Mouse (Mus musculus): ENCODE data around the gene Tm7sf2. TPM values are rescaled to one million over a fixed set of nuclear protein-coding genes. Genes with fewer than 3 reads are reported as not detected.

Tm7sf2 gene
- polyA plus RNA-seq (2015; fragmentation: Nextera tagmentation; extraction: Ambion mirVana), result 19.0 and 28.8 TPM in 2 replicates

DNA sequence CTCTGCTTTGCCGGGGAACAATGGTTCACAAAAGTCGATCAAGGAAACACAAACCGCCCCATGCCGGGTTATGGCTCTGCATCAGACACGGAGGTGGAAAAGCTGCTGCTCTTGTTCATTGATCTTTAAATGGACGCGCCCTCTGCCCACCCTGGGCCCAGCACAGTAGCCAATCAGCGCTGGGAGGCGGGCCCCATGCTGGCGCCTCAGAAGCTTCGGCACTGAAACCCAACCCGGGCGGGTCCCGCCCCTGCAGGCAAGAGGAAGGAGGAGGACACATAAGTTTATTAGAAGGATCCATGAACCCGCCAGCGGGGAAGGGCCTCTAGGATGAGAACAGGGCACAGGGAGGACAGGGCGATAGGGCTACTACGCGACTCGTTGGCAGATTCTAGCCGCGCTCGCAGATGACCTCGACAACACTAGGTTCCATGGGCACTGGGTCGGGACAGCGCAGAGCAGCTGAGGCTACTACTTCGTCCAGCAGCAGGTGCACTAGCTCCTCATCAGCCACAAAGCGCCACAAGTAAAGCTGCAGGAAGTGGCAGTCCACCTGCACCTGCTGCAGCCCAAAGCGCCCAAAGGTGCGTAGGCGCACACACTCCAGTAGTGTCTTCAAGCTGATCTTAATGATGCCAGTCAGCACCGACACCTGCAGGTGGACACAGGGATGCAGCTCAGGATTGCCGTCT lies at the start of gene Tm7sf2:
Tm7sf2 (minus strand) TSS at position 650 of the 692 bp plus-strand sequence.
- H3K36me3 ChIP-seq, result peaks cover 33% of the 10 kb centered on the region
- H3K4me1 ChIP-seq, result peaks cover 23% of the 10 kb centered on the region
- H3K27ac ChIP-seq, result peak within 1 kb of the TSS; percentile 72
- H3K9me3 ChIP-seq, result no peaks in the 10 kb centered on the region
- peak within 1 kb of the TSS; percentile 41 for H3K9ac ChIP-seq
- peak within 1 kb of the TSS; percentile 82 for H3K4me2 ChIP-seq
- peak; percentile 81 for ATAC-seq (ENCODE audit: insufficient number of reproducible peaks, low FRiP score, low TSS enrichment, low read depth)
- WGBS, result 9% methylated on average over 33 of the region's 33 CpGs
- H3K27me3 ChIP-seq, result no peaks in the 10 kb centered on the region
- H3K4me3 ChIP-seq, result peak within 1 kb of the TSS; percentile 45

DNA sequence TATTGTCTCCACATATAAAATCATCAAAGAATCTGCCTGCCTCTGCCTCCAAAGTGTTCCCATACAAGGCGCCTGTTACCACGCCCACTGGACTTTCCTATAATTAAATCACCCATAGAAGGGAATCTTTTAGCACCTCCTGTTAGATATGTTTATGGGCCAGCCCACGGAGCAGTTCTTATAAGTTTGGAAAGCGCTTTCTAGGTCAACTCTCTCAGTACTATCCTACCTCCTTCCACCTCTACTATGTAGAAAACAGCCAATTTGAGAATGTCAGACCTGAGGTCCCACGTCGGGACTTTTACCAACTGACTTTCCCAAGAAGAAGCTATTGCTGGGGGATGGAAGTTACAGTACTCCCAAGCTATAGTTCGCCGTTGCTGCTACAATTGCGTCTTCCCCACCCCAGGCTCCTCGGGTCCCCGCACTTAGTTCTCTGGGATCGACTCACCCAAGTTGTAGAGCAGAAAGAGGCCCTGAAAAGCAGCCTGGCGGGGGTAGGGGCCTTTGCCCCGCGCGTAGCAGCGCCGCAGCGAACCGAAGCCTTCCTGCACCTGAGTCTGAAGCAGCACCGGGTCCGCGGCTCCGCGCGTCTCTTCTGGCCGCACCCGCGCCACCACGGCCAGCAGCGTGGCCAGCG lies 49.3 kb upstream of the Tm7sf2 start:
- Histone ChIP-seq H3K4me3 (peak overlapping the region; percentile 66), H3K27ac (peak overlapping the region; percentile 95), H3K4me2 (peak overlapping the region; percentile 74), H3K36me3 (peaks cover 46% of the 10 kb centered on the region), H3K4me1 (peaks cover 23% of the 10 kb centered on the region), H3K9me3 (no peaks in the 10 kb centered on the region), H3K27me3 (no peaks in the 10 kb centered on the region), H3K9ac (peak overlapping the region; percentile 67)
- ATAC-seq (ENCODE audit: insufficient number of reproducible peaks, low FRiP score, low TSS enrichment, low read depth), result no peak
- 4% methylated on average over 32 of the region's 32 CpGs for WGBS

DNA sequence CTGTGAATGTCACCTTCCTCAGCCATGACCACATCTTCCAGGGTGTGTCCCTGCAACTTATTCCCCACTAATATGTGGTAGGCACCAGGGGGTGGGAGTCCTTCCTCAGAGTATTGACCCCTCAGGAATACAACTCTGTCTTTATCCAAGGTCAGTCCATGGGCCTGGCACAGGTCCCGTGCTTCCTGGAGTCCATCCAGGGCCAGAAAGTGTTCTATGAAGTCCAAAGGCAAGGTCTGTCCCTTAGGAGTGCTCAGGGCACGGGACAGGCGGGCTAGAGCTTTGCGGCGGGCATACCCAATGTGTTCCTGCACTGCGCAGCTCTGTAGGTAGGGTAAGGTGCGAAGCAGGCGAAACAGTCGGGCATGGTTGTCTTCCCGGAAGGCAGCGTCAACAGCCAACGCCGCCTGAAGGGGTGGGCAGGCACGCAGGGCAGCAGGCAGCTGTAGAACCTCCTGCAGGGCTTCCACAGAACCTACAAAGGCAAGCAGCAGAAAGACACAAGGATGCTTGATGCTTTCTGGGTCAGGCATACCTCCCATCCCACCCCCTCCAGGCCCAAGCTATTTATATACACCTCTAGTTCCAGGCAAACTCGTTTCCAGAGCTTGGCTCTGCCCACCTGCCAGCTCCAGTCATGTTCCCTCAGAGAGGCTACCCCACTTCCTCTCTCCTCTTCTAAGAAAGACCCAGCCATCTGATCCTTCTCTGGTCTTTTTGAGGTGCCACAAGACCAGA lies 48.1 kb upstream of the Tm7sf2 start:
- Histone ChIP-seq H3K9me3 (no peaks in the 10 kb centered on the region), H3K4me2 (peak overlapping the region; percentile 74; the same call in 1 of the 2 replicates), H3K4me1 (peaks cover 21% of the 10 kb centered on the region), H3K4me3 (peak overlapping the region; percentile 66; the same call in 1 of the 2 replicates), H3K27me3 (no peaks in the 10 kb centered on the region), H3K9ac (no peak overlapping the region), H3K27ac (no peak overlapping the region), H3K36me3 (peaks cover 48% of the 10 kb centered on the region)
- WGBS, result 88% methylated on average over 15 of the region's 15 CpGs
- no peak for ATAC-seq (ENCODE audit: insufficient number of reproducible peaks, low FRiP score, low TSS enrichment, low read depth)

DNA sequence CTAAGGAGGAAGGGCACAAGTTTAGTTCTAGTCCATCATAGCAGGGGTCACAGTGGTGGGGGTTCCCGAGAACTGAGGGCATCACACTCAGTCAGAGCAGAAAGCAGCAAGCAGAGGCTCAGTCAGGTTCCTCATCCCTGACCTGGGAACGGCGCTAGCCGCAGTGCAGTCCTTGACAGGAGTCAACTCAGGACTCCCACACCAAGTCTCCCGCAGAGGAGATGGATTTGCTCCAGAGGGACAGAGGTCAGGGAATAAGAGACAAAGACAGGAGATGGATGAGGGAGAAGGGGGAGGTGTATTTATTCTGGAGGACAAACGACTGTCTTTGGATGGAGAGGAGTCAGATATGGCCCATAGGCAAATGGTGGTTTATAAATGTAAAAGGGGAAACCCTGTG lies 44.9 kb upstream of the Tm7sf2 start:
- no peak for ATAC-seq (ENCODE audit: insufficient number of reproducible peaks, low FRiP score, low TSS enrichment, low read depth)
- 70% methylated on average over 6 of the region's 6 CpGs for WGBS
- peaks cover 41% of the 10 kb centered on the region for H3K36me3 ChIP-seq
- H3K27me3 ChIP-seq, result no peaks in the 10 kb centered on the region
- H3K4me1 ChIP-seq, result peaks cover 16% of the 10 kb centered on the region
- no peak overlapping the region for H3K4me3 ChIP-seq
- H3K27ac ChIP-seq, result no peak overlapping the region
- no peak overlapping the region for H3K9ac ChIP-seq
- H3K4me2 ChIP-seq, result no peak overlapping the region
- H3K9me3 ChIP-seq, result no peaks in the 10 kb centered on the region

DNA sequence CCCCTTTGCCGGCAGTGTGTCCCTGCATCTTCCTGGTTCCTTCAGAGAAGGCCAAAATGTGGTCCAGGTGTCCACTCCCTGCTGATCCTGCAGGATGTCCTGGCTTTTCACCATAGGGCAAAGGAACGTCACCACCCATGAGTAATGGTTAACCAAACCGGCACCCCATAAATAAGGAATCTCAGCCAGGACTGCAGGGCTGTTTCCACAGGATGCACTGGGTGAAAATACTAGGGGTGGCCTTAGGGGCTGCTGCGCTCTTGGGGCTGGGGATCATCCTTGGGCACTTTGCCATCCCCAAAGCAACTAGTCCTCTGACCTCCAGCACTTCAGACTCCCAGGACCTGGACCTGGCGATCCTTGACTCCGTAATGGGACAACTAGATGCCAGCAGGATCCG lies 37.4 kb upstream of the Tm7sf2 start, which contains the start of gene Naaladl1:
Naaladl1 (plus strand) TSS at position 197 of the 400 bp plus-strand sequence.
- Histone ChIP-seq H3K9ac (no peak within 1 kb of the TSS), H3K27ac (no peak within 1 kb of the TSS), H3K4me1 (no peaks in the 10 kb centered on the region), H3K36me3 (no peaks in the 10 kb centered on the region), H3K4me3 (no peak within 1 kb of the TSS), H3K4me2 (no peak within 1 kb of the TSS), H3K27me3 (no peaks in the 10 kb centered on the region), H3K9me3 (no peaks in the 10 kb centered on the region)
- WGBS, result 78% methylated on average over 7 of the region's 7 CpGs
- no peak for ATAC-seq (ENCODE audit: insufficient number of reproducible peaks, low FRiP score, low TSS enrichment, low read depth)

DNA sequence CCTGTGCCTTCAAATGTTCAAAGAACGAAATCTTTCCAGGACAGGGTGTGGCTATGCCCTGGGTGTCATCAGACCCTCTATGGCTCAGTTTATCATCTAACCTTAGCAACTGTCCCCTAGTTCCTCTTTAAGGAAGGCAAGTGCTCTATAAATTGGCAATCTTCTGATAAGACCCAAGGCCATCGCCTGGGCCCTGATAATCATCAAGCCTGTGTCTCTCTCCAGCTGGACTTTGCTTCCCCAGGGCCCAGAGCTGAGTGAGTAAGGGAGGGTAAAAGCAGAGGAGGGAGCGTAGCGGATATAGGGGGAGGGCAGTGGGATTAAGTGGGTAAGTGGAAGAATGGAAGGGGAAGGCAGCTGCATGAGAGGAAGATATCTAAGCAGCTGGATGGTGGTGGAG lies 36.3 kb upstream of the Tm7sf2 start:
- Histone ChIP-seq H3K27me3 (no peaks in the 10 kb centered on the region), H3K4me1 (no peaks in the 10 kb centered on the region), H3K9ac (no peak overlapping the region), H3K4me3 (no peak overlapping the region), H3K36me3 (no peaks in the 10 kb centered on the region), H3K9me3 (no peaks in the 10 kb centered on the region), H3K27ac (no peak overlapping the region), H3K4me2 (no peak overlapping the region)
- ATAC-seq (ENCODE audit: insufficient number of reproducible peaks, low FRiP score, low TSS enrichment, low read depth), result no peak
- 83% methylated on average over 4 of the region's 4 CpGs for WGBS

DNA sequence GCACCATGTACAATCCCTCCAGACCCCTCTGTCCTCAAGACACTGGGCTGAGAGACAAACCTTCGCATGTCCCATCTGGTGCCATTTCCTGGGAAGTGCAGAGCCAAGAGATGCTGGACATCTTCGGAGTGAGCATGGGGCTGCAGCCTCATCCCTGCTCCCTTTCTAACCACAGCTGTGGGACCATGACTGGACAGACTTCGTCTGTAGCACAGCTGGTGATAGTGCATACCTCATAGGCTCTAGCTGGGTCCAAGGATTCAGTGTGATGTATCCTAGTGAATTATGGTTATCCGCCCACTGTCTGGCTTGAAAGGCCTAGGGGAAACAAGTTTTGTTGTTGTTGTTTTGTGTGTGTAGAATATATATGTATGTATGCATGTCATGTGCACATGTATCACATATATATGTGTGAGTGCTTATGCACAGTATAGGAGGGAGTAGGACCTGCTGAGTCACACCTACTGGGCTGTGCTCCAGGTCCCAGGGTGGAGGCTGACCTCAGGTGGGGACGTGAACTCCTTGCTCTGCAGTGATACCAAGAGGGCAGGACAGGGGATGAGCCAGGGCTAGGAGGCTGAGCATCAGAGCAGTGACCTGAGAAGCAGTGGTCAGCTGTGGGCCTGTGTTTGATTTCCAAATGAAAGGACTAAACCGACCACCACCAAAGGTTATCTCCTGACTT lies 34.1 kb upstream of the Tm7sf2 start:
- Histone ChIP-seq H3K36me3 (no peaks in the 10 kb centered on the region), H3K27ac (no peak overlapping the region), H3K27me3 (no peaks in the 10 kb centered on the region), H3K9me3 (no peaks in the 10 kb centered on the region), H3K4me3 (no peak overlapping the region), H3K9ac (no peak overlapping the region), H3K4me2 (no peak overlapping the region), H3K4me1 (no peaks in the 10 kb centered on the region)
- no peak for ATAC-seq (ENCODE audit: insufficient number of reproducible peaks, low FRiP score, low TSS enrichment, low read depth)
- WGBS, result 76% methylated on average over 6 of the region's 6 CpGs

DNA sequence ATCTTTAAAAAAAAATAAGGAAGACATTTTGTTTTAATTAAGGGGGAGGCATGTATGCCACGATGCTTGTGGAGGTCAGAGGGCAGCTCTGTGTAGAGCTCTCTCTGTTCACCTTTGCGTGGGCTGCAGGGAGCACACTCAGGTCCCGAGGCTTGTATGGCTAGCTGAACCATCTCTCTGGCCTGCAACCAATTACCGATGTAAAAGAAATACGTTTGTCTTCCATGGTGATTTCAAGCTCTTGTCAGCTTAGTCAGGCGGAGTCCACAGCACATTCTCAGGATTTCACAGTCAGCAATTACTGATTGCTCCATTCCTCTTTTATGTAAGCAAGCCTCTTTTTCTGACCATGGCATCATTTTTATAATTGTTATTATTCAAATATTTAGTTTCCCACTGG lies 33.0 kb upstream of the Tm7sf2 start:
- 35% methylated on average over 6 of the region's 6 CpGs for WGBS

DNA sequence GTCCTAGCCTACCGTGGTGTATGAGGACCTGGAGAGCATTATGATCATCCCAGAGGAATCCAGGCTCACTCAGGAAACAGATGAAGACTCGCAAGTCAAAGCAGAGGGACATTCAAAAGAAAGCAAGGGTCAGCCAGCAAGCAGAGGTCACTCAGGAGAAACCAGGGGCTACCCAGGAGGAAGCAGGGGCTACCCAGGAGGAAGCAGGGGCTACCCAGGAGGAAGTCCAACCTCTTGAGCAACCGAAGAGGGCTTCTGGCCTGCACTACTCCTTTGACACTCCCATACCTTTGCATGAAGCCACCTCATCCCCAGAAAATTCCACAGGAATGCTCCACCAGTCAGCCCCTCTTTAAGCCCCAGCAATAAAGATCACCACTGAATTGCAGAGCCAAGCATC lies 29.7 kb upstream of the Tm7sf2 start:
- Histone ChIP-seq H3K4me2 (no peak overlapping the region), H3K9ac (no peak overlapping the region), H3K4me3 (no peak overlapping the region), H3K9me3 (no peaks in the 10 kb centered on the region), H3K36me3 (peaks cover 23% of the 10 kb centered on the region), H3K27ac (no peak overlapping the region), H3K27me3 (no peaks in the 10 kb centered on the region), H3K4me1 (no peaks in the 10 kb centered on the region)
- 86% methylated on average over 3 of the region's 3 CpGs for WGBS
- ATAC-seq (ENCODE audit: insufficient number of reproducible peaks, low FRiP score, low TSS enrichment, low read depth), result no peak

More for the DNA sequence above, 33.0 kb upstream of the Tm7sf2 start:
- Histone ChIP-seq H3K9me3 (no peaks in the 10 kb centered on the region), H3K9ac (no peak overlapping the region), H3K36me3 (no peaks in the 10 kb centered on the region), H3K27me3 (no peaks in the 10 kb centered on the region), H3K27ac (no peak overlapping the region), H3K4me1 (no peaks in the 10 kb centered on the region), H3K4me3 (no peak overlapping the region), H3K4me2 (no peak overlapping the region)
- ATAC-seq (ENCODE audit: insufficient number of reproducible peaks, low FRiP score, low TSS enrichment, low read depth), result no peak

DNA sequence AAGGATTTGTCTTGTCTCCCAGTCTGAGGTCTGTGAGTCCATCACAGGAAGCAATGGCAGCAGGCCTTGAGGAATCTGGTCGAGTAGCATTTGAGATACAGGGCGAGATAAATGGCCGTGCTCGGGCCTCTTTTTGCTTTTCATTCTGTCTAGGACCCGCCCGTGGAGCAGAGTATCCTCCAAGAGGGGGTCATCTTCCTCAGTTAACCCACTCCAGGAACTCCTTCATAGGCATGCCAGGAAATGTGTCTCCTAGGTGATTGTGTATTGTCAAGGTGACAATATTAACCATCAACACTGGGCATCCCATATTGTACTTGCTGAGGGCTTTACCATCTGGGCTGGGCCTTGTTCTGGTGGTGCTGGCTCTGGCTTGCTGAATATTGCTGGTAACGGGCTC lies 25.9 kb upstream of the Tm7sf2 start, which contains the start of gene AC131692.1:
AC131692.1 (plus strand) TSS at position 301 of the 400 bp plus-strand sequence.
- no peaks in the 10 kb centered on the region for H3K9me3 ChIP-seq
- no peaks in the 10 kb centered on the region for H3K4me1 ChIP-seq
- no peak within 1 kb of the TSS for H3K4me2 ChIP-seq
- no peak within 1 kb of the TSS for H3K4me3 ChIP-seq
- peaks cover 57% of the 10 kb centered on the region for H3K36me3 ChIP-seq
- no peak for ATAC-seq (ENCODE audit: insufficient number of reproducible peaks, low FRiP score, low TSS enrichment, low read depth)
- 91% methylated on average over 7 of the region's 7 CpGs for WGBS
- H3K27ac ChIP-seq, result no peak within 1 kb of the TSS
- H3K9ac ChIP-seq, result no peak within 1 kb of the TSS
- H3K27me3 ChIP-seq, result no peaks in the 10 kb centered on the region

DNA sequence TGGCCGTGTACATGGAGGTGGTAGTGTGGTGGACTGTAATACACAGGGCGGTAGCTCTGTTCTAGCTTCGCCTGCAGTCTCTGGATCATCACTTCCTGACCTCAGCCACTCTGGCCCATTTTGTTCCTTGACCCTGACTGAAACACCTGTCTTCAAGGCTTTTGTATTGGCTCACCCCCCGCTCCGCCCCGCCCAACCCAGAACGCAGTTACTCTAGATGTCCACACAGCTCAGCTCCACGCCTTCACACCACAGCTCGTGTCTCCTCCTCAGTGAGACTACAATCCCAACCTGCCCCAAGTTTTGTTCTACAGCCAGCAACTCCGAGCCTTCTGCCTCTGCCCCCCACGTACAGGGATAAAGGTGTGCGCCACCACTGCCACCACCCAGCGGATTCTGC lies 20.7 kb upstream of the Tm7sf2 start:
- no peak for ATAC-seq (ENCODE audit: insufficient number of reproducible peaks, low FRiP score, low TSS enrichment, low read depth)
- H3K9me3 ChIP-seq, result no peaks in the 10 kb centered on the region
- WGBS, result 94% methylated on average over 13 of the region's 13 CpGs
- no peak overlapping the region for H3K4me2 ChIP-seq
- peaks cover 16% of the 10 kb centered on the region for H3K4me1 ChIP-seq
- no peaks in the 10 kb centered on the region for H3K27me3 ChIP-seq
- H3K36me3 ChIP-seq, result peaks cover 55% of the 10 kb centered on the region
- H3K27ac ChIP-seq, result no peak overlapping the region
- no peak overlapping the region for H3K4me3 ChIP-seq
- H3K9ac ChIP-seq, result no peak overlapping the region

Measured in limb, embryonic 15.5 days (tissue).